Mouse (Mus musculus) C2C12 (cell line): ENCODE results near the gene Dclre1c. TPM values are rescaled to one million over a fixed set of nuclear protein-coding genes. Genes with fewer than 3 reads are reported as not detected.

Experiments used
- H3K27me3 ChIP-seq: one replicate; pipeline ENCODE4 v1.6.1; 2011; ENCODE audit not compliant: control insufficient read depth, insufficient read depth, insufficient read length
- H3K36me3 ChIP-seq: one replicate; pipeline ENCODE4 v1.6.1; 2011; ENCODE audit not compliant: control insufficient read depth, insufficient read depth
- H3K4me3 ChIP-seq: one replicate; pipeline ENCODE4 v1.5.1; 2011; ENCODE audit warnings: mild to moderate bottlenecking, control low read depth; ENCODE audit not compliant: poor library complexity, insufficient read depth, severe bottlenecking
- H3K79me2 ChIP-seq: one replicate; pipeline ENCODE4 v1.6.1; 2011; ENCODE audit not compliant: control insufficient read depth, insufficient read depth
- H3K79me3 ChIP-seq: one replicate; pipeline ENCODE4 v1.6.1; 2011; ENCODE audit warnings: low read depth, control low read depth
- H3ac ChIP-seq: one replicate; pipeline ENCODE3; 2011; ENCODE audit warnings: low read depth; ENCODE audit not compliant: control insufficient read depth, insufficient read length
- CEBPB ChIP-seq: IDR thresholded peaks from one replicate; pipeline ENCODE4 v1.6.1; 2011; ENCODE audit warnings: low read depth, mild to moderate bottlenecking, control low read depth, moderate library complexity
- CTCF ChIP-seq: IDR thresholded peaks from one replicate; pipeline ENCODE4 v1.5.1; 2011; ENCODE audit not compliant: control insufficient read depth, insufficient read depth, insufficient read length
- FOSL1 ChIP-seq: IDR thresholded peaks from one replicate; pipeline ENCODE4 v1.8.0; 2011; ENCODE audit warnings: mild to moderate bottlenecking, low read length; ENCODE audit not compliant: poor library complexity, insufficient read depth, severe bottlenecking
- MAX ChIP-seq: IDR thresholded peaks from one replicate; pipeline ENCODE4 v1.6.1; 2011; ENCODE audit warnings: mild to moderate bottlenecking, control low read depth
- MYOD1 ChIP-seq: IDR thresholded peaks from one replicate; pipeline ENCODE4 v1.6.1; 2011; ENCODE audit warnings: low read depth; ENCODE audit not compliant: control insufficient read depth, insufficient read length
- MYOG ChIP-seq: IDR thresholded peaks from one replicate; pipeline ENCODE4 v1.6.1; 2011; ENCODE audit not compliant: control insufficient read depth, insufficient read length; ENCODE audit errors: extremely low read depth
- USF1 ChIP-seq: IDR thresholded peaks from one replicate; pipeline ENCODE4 v1.6.1; 2011; ENCODE audit warnings: low read depth, mild to moderate bottlenecking, control low read depth, moderate library complexity
- polyA plus RNA-seq: library from polyadenylated mRNA; unstranded; fragments of >200 nt; fragmentation: generic; extraction: Trizol; gene quantifications from one replicate; pipeline ENCODE4 v1.2.1, GENCODE M21; 2012; ENCODE audit warnings: missing spikeins

Dclre1c gene
- polyA plus RNA-seq, 1 experiment: 1.3 TPM

DNA sequence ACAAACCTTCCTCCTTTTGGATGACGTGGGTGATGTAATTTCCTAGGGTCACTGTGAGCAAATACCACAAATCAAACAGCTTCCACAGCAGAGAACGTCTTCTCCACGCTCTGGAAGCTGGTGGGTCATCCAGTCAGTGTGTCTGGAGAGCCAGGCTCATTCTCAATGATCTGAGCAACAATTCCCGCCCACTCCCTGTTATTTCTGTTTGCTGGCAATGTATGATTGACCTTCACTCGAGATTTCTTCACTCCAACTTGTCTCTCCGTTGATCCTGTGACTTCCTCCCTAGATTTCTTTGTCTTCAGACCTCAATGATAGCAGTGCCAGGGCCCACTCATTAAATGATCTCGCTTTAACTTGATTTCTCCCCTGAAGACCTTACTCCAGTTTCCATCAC, 16.2 kb upstream of the Dclre1c start:
- H3K79me3 ChIP-seq: no peaks in the 10 kb centered on the region
- no peaks in the 10 kb centered on the region for H3K36me3 ChIP-seq
- H3K79me2 ChIP-seq: no peaks in the 10 kb centered on the region
- peaks cover 27% of the 10 kb centered on the region for H3K27me3 ChIP-seq
- H3ac ChIP-seq: no peak overlapping the region
- no peak for TF ChIP-seq MYOG
- no peak for TF ChIP-seq CEBPB
- no peak for TF ChIP-seq MAX
- TF ChIP-seq USF1: no peak
- TF ChIP-seq FOSL1: no peak
- no peak for TF ChIP-seq MYOD1
- TF ChIP-seq CTCF: no peak
- H3K4me3 ChIP-seq: no peak overlapping the region

DNA sequence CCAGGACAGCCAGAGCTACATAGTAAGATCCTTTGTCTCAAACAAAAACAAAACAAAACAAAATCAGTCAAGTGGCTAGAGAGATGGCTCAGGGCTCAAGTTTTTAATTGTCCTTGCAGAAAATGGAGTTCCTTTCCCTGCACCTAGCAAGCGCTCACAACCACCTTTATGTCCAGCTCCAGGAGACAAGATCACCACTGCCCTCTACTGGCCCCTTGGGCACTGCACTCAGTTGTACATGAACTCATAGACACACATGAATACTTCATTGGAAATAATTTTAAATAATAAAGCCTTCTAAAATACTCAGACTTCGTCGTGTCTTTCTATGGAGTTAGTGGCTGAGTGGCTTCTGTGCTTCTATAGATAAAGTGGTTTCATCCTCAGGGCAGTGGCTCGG, 9.7 kb upstream of the Dclre1c start:
- no peaks in the 10 kb centered on the region for H3K79me2 ChIP-seq
- TF ChIP-seq MYOD1 (no peak), MAX (no peak), FOSL1 (no peak), CEBPB (no peak), USF1 (no peak), MYOG (no peak), CTCF (peak; percentile 41)
- H3K4me3 ChIP-seq: no peak overlapping the region
- no peaks in the 10 kb centered on the region for H3K36me3 ChIP-seq
- H3K27me3 ChIP-seq: peaks cover 17% of the 10 kb centered on the region
- no peaks in the 10 kb centered on the region for H3K79me3 ChIP-seq
- H3ac ChIP-seq: no peak overlapping the region

DNA sequence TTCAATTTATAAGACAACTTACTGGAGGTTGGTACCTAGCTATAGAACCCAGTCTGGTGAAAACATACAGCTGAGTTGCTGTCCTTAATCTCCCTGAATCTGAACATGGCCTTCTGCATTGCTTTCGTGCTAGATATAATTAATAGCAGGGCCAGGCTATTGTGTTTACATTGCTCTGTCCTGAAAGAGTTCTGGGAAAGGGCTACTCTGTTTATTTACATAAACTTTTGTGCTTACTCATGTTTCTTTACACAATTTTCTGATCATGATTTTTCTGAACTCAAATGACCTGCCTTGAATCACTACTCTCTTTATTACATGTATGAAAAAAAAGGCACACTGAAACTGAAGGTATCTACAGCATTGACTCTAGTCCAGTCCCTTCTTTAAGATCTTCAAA, 8.3 kb upstream of the Dclre1c start:
- Histone ChIP-seq H3K79me2 (no peaks in the 10 kb centered on the region), H3K79me3 (no peaks in the 10 kb centered on the region), H3ac (no peak overlapping the region), H3K27me3 (peaks cover 17% of the 10 kb centered on the region), H3K4me3 (no peak overlapping the region), H3K36me3 (no peaks in the 10 kb centered on the region)
- TF ChIP-seq FOSL1 (no peak), USF1 (no peak), MAX (no peak), CEBPB (no peak), CTCF (no peak), MYOG (no peak), MYOD1 (no peak)

DNA sequence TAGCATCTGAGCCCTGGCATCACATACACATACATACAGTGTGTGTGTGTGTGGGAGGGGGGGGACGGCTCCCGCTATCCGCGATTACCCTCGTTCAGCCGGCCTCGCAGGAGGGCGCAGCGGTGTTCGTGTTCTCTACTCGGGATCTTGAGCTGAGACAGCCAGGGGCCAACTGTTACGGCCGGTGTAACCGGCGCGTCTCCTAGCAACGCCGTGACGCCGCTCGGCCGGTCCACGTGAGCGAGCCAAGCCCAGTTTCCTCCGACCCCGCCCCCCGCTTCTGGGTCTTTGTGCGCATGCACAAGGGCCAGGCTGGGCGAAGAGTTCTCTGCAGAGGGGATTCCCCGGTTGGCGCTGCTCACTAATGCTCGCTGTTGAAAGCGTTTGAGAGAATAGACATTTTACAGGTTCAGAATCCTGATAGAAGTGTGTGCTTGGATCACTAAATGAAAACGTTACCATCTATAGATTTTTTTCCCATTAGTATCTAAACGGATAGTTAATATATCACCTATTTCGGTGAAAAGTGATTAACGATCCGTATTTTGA, 5.0 kb upstream of the Dclre1c start:
- H3K79me3 ChIP-seq: no peaks in the 10 kb centered on the region
- H3K36me3 ChIP-seq: no peaks in the 10 kb centered on the region

DNA sequence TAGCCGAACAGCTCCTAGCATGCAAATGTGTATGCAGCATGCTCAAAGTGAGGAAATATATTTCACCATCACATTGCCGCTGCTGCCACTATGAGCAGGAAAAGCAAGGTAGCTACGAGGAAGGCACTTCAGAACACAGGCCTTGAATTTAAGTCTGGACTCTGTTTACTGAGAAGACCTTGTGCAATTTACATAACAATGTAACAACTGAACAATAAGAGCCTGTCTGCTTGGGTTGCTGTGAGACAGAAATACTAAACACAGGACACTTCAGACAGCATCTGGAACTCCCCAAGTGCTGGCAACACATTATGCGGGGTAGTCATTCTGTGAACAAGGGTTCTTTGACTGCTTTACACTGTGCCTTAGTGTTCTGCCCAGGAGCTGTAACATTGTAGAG, 3.8 kb upstream of the Dclre1c start:
- Histone ChIP-seq H3K79me2 (peaks cover 6% of the 10 kb centered on the region), H3K79me3 (no peaks in the 10 kb centered on the region), H3K4me3 (no peak overlapping the region), H3ac (no peak overlapping the region), H3K36me3 (no peaks in the 10 kb centered on the region), H3K27me3 (peaks cover 7% of the 10 kb centered on the region)
- no peak for TF ChIP-seq MYOD1
- TF ChIP-seq USF1: no peak
- TF ChIP-seq CTCF: no peak
- TF ChIP-seq MYOG: no peak
- no peak for TF ChIP-seq FOSL1
- TF ChIP-seq MAX: no peak
- TF ChIP-seq CEBPB: no peak

More for the DNA sequence above, 5.0 kb upstream of the Dclre1c start:
- H3ac ChIP-seq: peak overlapping the region; percentile 51
- peaks cover 7% of the 10 kb centered on the region for H3K27me3 ChIP-seq
- H3K79me2 ChIP-seq: no peaks in the 10 kb centered on the region
- peak overlapping the region; percentile 24 for H3K4me3 ChIP-seq
- TF ChIP-seq MYOG (no peak), MYOD1 (no peak), FOSL1 (no peak), CEBPB (no peak), USF1 (peak; percentile 75), MAX (no peak)

DNA sequence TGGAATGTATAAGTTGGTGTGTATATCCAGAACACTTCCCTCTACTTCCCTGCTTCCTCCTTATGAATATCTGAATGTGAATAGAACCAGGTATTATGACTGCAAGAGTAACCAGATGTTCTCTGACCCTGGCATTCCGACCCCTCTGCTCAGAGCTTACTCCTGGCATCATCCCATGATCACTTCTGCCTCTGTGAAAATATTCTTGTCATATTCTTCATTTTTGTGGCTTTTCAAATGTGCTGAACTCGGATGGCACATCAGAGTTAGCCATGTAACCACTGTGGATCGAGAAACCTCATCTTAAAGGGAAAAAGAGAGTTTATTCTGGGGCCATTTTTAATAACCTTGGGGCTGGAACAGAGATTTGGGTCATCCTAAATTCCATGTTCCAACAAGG, 1.4 kb upstream of the Dclre1c start, which contains the start of gene Meig1:
Gene Meig1, minus strand, starts transcription at position 101 of the 400 bp plus-strand sequence.
- H3K27me3 ChIP-seq: no peaks in the 10 kb centered on the region
- no peaks in the 10 kb centered on the region for H3K79me3 ChIP-seq
- no peak within 1 kb of the TSS for H3ac ChIP-seq
- no peak for TF ChIP-seq MYOG
- no peak for TF ChIP-seq CTCF
- no peak for TF ChIP-seq MYOD1
- no peak for TF ChIP-seq USF1
- no peak for TF ChIP-seq CEBPB
- TF ChIP-seq MAX: no peak
- TF ChIP-seq FOSL1: no peak
- H3K36me3 ChIP-seq: no peaks in the 10 kb centered on the region
- H3K4me3 ChIP-seq: no peak within 1 kb of the TSS
- H3K79me2 ChIP-seq: peaks cover 6% of the 10 kb centered on the region
